Mouse (Mus musculus) mouse trophoblast stem cell (cell line): ENCODE results near the gene Cd9.
"Not testable (repeated sequence)": the region's sequence is repeated elsewhere in the genome, so short reads cannot be mapped to it uniquely, and the experiment has no call there.

Experiments used
- in situ Hi-C, 2 experiments: fragments of 300-500 bp; cut with MseI, MboI; formaldehyde crosslinking; loops; 2 replicates in 1 of 2; 3 replicates in 1 of 2; pipeline ENCODE4 v1.15.1; 2025

The Cd9 gene

GRCm38 (mm10) chr6:125503186-125503802, 8.7 kb upstream of the Cd9 start:
- in situ Hi-C loops, result loop anchor here (5.0 to 10.0 kb wide), 2 partner anchors 99 to 102 kb away; no protein-coding TSS in a partner anchor

- in situ Hi-C loops, result loop anchor here in 1 of 2 experiments (5.0 kb wide), 1 partner anchor 76 kb away; no protein-coding TSS in a partner anchor
These were observed 3.5 kb upstream of the Cd9 start for GRCm38 (mm10) chr6:125498062-125498461.

GRCm38 (mm10) chr6:125496417-125496816, 1.8 kb upstream of the Cd9 start:
- in situ Hi-C loops, result loop anchor here in 1 of 2 experiments (5.0 kb wide), 1 partner anchor 74 kb away; no protein-coding TSS in a partner anchor

GRCm38 (mm10) chr6:125495361-125495760, 770 bp upstream of the Cd9 start:
- in situ Hi-C loops, result loop anchor here in 1 of 2 experiments (5.0 kb wide), 1 partner anchor 73 kb away; no protein-coding TSS in a partner anchor

- in situ Hi-C loops, result loop anchor here in 1 of 2 experiments (5.0 kb wide), 1 partner anchor 71 kb away; no protein-coding TSS in a partner anchor
These were observed 1.4 kb downstream of the Cd9 start for GRCm38 (mm10) chr6:125493147-125493546.

- in situ Hi-C loops, result loop anchor here in 1 of 2 experiments (5.0 kb wide), 1 partner anchor 70 kb away; no protein-coding TSS in a partner anchor
These were observed 1.9 kb downstream of the Cd9 start for GRCm38 (mm10) chr6:125492664-125493063.

- in situ Hi-C loops, result loop anchor here in 1 of 2 experiments (5.0 kb wide), 1 partner anchor 70 kb away; no protein-coding TSS in a partner anchor
These were observed 2.6 kb downstream of the Cd9 start for GRCm38 (mm10) chr6:125492033-125492432.

- in situ Hi-C loops, result loop anchor here in 1 of 2 experiments (5.0 kb wide), 1 partner anchor 69 kb away; no protein-coding TSS in a partner anchor
These were observed 3.2 kb downstream of the Cd9 start for GRCm38 (mm10) chr6:125491393-125491792.

GRCm38 (mm10) chr6:125489881-125490559, 4.6 kb downstream of the Cd9 start:
- in situ Hi-C loops, result loop anchor here in 1 of 2 experiments (5.0 kb wide), 1 partner anchor 68 kb away; no protein-coding TSS in a partner anchor

GRCm38 (mm10) chr6:125485589-125485988, 9.0 kb downstream of the Cd9 start:
- in situ Hi-C loops, result no loop called here

GRCm38 (mm10) chr6:125484721-125485120, 9.9 kb downstream of the Cd9 start:
- in situ Hi-C loops, result no loop called here

- in situ Hi-C loops, result not testable (repeated sequence)
These were observed 10.3 kb downstream of the Cd9 start for GRCm38 (mm10) chr6:125484313-125484660.

- in situ Hi-C loops, result no loop called here
These were observed 10.9 kb downstream of the Cd9 start for GRCm38 (mm10) chr6:125483515-125484312.

GRCm38 (mm10) chr6:125482427-125482831, 12.2 kb downstream of the Cd9 start:
- in situ Hi-C loops, result no loop called here

GRCm38 (mm10) chr6:125481667-125482390, 12.8 kb downstream of the Cd9 start:
- in situ Hi-C loops, result no loop called here

GRCm38 (mm10) chr6:125480396-125481361, 13.9 kb downstream of the Cd9 start:
- in situ Hi-C loops, result no loop called here

GRCm38 (mm10) chr6:125479359-125479758, 15.2 kb downstream of the Cd9 start:
- in situ Hi-C loops, result no loop called here

GRCm38 (mm10) chr6:125478135-125479128, 16.2 kb downstream of the Cd9 start:
- in situ Hi-C loops, result no loop called here
